Mouse (Mus musculus): ENCODE data around the gene Fer. TPM values are rescaled to one million over a fixed set of nuclear protein-coding genes. Genes with fewer than 3 reads are reported as not detected.
"Not testable (repeated sequence)": the region's sequence is repeated elsewhere in the genome, so short reads cannot be mapped to it uniquely, and the experiment has no call there.

Fer gene
- 10 to 100 TPM; 28.4 to 31.9 TPM for total RNA-seq (2021)
- long read RNA-seq, experiment 1, partial matches to known transcripts = 2 of 33 reads
- long read RNA-seq, experiment 1, other reads (novel, unspliced or antisense) = 30 of 33 reads
- long read RNA-seq, experiment 2, partial matches to known transcripts = 6 of 49 reads
- long read RNA-seq, experiment 2, other reads (novel, unspliced or antisense) = 43 of 49 reads

DNA sequence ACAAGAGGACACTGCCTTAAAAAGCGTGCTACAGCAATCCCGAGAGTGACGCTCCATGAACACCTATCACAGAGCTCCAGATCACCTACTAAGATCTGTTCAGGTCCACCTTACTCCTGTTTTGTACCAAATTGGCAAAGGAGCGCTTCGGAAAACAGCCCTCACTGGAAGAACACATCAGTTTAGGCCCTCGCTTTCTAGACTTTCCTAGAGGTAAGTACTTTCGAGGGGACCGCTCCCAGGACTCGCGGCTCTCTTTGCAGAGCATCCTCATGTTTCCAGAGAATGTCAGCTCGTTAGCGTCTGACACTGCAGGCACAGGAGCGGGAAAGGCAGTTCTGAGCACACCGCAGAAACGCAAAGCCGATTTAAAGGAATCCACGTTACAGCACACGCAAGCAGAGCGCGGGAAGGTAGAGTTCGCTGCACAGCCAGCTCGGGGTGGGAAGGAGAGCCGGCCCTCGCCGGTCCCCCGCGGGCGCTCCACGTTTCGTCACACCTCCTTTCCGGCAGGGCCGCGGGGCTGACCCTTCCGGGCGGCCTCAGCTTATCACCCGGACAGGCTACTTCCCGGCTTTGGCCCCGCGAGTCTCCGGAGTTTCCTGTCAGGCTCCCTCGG lies at the start of gene Fer:
TSS of gene Fer (plus strand) at position 51 of the 619 bp plus-strand sequence.
- DNase-seq (ENCODE audit: low spot score in 2 of 2) = no peak

DNA sequence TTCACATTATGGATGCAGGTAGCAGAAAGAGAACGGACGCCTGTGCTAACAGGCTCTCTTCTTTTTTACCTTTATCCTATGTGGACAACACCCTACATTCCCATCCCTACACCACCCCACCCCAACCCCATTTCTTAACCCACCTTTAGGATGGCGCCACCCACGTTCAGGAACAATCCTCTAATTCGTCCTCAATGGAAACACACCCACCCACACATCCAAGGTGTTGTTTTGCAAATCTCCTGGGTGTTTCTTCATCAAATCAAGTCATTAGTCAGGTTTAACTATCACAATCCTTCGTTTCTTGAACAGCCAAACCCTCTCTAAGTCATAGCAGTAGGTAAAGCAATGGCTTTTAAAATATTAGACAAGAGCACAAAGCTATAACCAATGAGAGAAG lies 49.3 kb upstream of the Fer start:
- DNase-seq (ENCODE audit: low spot score in 2 of 2) = no peak

DNA sequence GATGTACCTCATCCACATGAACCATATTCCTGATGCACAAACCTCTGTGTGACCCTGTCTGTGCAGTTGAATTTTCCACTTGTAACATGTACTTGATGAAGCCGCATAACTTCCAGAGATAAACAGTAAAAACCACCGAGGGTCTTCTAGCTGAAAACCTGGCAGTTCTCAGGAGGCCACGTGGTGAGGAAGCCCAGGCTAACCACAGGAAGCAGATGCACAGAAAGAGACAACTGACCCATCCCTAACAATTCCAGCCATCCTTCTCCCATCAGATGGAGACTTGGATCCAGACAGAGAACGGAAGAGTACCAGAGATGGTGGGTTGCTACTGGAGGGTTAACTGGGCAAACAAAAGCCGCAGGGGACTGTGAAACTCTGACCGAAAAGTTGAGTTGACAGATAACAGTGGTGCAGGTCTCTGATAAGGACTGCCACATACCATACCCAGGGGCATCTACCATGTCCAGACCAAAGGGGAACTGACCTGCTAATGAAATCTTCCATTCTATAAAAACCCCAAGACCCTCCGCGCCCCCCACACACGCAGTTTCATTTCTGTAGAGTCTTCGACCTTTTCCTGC lies 44.3 kb upstream of the Fer start:
- DNase-seq (ENCODE audit: low spot score in 2 of 2) = no peak

DNA sequence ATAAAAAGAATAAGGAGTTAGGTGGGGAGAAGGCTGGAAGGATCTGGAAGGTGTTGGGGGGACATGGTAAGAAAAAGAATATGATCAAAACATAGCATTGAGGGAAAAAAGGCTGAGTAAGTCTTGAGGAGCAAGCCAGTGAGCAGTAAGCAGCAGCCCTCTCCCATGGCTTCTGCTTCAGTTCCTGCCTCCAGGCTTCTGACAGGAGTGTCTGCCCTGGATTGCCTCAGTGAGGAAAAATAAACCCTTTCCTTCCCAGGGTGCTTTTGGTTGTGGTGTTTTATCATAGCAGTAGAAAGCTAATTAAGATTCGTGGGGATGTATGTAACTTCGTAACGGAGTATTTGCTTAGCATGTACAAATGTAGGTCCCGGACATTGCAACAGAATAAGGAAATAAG lies 38.7 kb upstream of the Fer start:
- no peak for DNase-seq (ENCODE audit: low spot score in 2 of 2)

DNA sequence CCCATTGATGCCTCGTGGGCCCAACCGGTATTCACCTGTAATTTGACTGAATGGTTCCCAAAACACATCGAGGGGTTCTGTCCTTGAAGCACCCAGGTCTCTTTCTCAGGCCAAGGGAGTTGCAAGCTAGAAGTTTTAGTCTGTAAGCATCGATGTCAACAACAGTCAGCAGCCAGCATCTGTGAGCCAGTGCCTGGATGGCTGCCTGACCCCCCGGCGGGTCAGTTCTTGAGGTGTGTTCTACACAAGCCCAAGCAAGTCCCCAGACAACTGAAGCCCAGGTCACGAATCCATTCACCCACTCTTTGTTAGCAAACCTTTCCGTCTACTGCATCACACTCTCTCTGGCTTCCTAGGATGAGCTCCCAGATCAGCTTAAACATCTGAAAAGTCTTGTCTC lies 36.7 kb upstream of the Fer start:
- no peak for DNase-seq (ENCODE audit: low spot score in 2 of 2)

DNA sequence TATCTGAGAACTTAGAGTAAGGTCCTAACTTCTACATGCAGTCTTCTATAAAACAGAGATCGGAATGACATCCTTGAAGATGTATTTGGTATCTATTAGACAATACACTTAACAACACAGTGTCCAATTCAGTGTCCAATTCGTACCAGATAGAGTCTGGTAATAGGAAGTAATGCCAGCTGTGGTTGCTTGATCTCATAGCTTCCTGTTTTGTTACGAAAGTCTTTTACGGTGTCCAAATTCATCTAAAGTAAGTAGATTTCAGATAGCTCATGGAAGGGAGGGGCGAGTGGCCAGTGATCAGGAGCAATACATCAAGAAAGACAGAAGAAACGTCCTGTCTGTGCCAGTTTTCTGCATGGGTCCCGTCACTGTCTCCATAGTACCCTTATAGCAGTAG lies 36.1 kb upstream of the Fer start:
- DNase-seq (ENCODE audit: low spot score in 2 of 2) = no peak

DNA sequence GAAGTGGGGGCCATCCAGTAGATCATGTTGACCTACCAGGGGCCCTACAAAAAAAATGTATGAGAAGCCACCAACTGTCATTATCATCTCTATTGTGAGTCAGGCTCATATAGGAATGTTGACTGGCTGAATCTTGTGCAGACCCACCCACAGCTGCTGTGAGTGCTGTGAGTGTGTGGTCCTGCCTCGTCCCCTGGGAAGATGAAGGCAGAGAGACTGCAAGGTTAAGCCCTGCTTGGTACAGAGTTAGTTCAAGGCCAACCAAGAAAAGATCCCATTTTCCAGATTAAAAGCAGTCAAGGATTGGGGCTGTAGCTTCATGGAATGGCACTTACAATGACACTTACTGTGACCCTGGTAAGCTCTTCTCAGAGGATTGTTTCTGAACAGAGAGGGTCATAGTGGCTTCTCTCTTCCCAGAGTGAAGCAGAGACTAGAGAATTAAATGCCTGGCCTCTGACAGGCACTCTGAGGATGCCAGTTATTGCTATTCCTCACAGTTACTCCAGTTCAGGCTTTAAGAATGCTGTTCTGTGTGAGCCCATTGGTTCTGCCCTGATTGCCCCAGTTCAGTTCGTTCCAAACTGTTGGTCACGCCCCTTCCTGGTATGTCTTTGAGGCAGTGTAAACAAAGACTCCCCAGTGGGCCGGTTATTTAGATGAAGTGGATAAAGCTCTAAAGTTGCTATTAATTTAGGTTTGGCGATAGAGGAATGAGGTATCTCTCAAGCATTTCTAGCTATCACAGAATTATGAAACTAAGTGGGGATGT lies 34.1 kb upstream of the Fer start:
- DNase-seq (ENCODE audit: low spot score in 2 of 2) = no peak

DNA sequence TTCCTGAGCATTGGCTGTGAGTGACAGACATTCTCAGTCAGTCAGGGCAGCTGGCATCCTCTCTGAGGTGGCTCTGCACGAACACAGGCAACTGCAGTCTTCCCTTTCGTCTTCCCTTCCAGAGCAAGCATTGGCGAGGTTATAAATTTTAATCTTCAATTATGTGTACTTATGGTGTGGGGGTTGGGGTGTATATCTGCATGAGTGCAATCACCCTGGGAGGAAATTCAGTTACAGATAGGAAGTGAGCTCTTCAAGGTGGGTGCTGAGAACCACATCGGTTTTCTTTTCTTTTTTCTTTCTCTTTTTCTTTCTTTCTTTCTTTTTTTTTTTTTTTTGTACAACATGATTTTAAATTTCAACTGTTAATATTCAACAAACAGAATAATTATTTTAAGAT lies 31.3 kb upstream of the Fer start:
- no peak for DNase-seq (ENCODE audit: low spot score in 2 of 2)

DNA sequence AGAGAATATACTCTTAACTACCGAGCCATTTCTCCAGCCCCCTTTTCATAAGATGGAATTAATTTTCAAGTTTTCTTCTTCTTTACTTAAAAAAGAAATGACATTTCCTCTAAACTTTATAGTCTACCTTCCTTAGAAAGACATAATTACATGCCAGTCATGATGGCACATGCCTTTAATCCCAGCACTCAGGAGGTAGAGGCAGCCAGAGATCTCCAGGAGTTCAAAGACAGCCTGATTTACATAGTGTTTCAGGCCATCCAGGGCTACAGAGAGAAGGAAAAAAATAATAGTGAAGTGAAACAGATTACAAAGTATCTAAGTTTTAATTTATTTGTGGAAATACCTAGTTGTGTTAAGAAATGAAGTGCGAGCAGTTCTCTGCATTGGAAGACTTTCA lies 26.6 kb upstream of the Fer start:
- no peak for DNase-seq (ENCODE audit: low spot score in 2 of 2)

DNA sequence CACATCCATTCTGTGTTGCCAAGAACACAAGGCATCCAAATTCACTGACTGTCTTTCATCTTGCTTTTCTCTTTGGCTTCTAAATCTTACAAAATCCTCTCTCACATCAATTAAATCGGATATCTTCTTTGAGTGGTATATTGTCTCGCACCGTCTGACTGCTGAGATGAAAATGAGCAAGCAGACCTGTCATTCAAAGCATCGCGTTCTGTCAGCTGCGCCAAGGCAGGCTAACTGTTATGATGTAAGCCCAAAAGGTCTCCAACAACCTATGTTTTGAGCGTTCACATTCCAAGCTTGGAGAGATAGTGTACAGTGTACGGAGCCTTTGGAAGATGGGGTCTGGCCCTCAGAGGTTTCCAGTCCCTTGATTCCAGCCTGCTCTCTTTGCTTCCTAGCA lies 26.2 kb upstream of the Fer start:
- no peak for DNase-seq (ENCODE audit: low spot score in 2 of 2)

DNA sequence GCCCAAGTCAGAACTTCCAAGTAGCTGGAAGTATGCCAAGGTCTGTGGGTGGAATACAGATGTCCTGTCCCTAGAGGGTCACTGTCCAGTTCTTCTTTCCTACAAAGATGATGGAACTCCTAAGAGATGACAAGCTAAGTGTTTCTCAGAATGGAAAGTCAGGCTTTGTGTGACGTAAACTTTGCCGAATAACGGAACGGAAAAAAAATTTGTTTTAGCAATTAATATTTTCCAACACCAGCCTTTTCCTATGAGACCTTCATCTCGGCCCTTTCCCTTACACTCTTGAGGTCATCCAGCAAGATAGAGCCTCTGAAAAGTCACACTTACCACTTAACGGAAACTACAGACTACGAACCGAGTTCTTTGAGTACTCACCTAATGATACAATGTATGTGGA lies 24.7 kb upstream of the Fer start:
- no peak for DNase-seq (ENCODE audit: low spot score in 2 of 2)

DNA sequence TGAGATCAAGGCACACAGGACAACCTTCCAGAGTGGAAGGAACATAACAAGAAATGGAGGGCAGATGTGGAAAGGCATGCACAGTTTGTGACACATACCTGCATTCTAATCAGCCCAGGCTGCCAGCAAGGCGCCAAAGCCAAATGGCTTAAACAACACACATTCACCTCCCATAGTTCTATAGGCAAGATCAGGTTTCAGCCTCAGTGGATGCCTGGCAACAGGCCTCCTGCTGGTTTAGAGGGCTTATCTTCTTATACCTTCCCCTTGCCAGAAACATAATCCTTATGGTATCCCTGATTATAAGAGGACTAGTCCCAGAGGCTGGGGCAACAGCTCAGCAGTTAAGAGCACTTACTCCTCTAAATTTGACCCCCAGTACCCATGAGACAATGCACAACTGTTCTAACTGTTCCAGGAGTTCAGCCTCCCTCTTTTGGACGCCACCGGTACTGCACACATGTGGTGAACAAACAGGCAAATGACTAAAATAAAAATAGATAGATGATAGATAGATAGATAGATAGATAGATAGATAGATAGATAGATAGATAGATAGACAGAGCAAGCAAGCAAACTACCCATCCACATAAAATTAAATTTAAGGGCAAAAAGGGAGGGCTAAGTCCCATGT lies 23.1 kb upstream of the Fer start:
- no peak for DNase-seq (ENCODE audit: low spot score in 2 of 2)

DNA sequence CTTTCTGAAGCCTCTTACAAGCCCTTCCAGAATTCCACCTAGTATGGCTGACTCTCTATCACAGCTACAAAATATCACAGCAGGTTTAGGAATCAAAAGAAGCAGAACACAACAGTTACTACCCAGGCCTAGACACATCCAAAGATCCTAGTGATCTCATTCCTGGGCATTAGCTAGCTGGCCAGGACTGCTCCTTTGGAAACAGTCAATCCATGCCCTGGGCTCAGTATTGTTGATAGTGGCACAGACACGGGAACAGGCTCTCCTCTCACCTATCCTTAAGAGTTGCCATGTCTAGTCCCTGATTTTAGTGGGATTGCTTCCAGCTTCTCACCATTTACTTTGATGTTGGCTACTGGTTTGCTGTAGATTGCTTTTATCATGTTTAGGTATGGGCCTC lies 20.6 kb upstream of the Fer start:
- no peak for DNase-seq (ENCODE audit: low spot score in 2 of 2)

DNA sequence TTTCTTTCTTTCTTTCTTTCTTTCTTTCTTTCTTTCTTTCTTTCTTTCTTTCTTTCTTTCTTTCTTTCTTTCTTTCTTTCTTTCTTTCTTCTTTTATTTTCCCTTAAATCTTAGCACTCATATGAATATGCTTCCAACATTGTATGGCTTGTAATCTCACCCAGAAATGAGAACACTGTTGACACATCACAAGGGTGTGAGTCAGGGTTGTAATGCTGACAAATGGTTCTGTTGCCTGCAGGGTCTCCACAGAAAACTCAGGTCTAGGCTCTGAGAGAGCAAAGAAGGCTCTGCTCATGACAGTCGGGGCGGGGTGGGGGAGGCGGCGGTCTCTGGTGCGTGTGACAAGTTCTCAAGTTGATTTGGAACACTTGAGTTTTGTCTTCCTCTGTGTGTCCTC lies 17.9 kb upstream of the Fer start:
- DNase-seq (ENCODE audit: low spot score in 2 of 2) = no peak

DNA sequence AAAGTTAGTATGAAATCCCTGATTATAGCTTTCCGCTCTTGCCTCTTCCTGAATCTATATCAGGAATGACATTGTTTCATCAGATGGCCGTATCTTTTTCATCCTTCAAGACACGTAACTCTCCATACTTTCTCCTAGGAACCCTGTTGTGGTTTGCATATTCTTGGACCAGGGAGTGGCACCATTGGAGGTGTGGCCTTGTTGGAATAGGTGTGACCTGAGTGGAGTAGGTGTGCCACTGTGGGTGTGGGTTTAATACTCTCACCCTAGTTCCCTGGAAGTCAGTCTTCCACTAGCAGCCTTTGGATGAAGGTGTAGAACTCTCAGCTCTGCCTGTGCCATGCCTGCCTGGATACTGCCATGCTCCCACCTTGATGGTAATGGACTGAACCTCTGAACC lies 17.1 kb upstream of the Fer start:
- DNase-seq (ENCODE audit: low spot score in 2 of 2) = not testable (repeated sequence)

DNA sequence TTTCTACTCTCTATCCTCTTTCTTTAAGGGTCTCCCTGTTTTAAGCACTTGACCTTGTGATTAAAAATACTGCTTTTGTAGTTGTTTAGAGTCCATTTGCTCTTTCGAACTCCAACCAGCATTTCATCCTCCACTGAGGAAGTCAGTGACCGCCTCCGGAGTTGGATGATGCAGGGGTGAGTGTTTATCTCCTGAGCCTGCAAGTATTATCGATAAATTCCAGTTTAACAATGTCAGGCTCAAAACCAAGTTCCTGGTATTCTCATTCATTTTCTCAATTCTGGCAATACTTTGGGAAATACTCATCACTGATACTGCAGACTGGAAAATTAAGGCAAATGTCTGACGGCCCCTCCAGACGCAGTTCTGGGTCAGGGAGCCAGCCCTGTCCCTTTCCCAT lies 13.7 kb upstream of the Fer start:
- DNase-seq (ENCODE audit: low spot score in 2 of 2) = no peak

DNA sequence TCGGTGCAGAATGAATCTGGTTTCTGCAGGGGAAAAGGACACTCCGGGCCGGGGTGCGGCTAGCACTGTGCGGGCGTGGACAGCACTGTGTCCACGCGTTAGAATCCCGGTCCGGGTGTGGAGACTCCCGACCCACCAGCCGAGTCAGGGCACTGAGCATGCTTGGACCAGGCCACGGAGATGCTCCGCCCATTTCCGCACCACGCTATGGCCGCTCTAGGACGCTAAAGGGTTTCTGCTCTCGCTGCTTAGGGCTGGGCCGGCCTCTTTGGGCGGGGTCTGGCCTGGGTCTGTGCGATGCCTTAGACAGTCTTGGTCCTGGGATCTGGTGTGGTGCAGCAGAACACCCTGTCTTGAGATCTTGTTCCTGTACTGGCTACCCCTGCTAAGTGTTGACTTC lies 13.3 kb upstream of the Fer start:
- peak; percentile 66 to 88 for DNase-seq (ENCODE audit: low spot score in 2 of 2)

DNA sequence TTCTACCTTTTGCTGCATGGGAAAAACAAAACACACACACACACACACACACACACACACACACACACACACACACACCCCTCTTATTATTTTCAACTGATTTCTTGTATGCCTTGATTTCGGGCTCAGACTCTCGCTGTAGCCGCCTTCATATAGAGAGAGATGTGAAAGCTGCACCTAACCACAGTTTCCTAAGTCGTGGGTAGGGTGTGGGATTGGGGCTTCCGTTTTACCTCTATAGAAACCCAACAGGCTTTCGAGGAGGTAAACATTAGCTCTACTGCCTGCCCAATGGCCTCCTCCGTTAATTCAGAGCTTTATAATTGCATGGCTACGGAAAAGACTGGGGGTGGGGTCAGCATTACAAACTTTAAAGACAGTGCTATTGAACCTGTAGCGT lies 12.8 kb upstream of the Fer start:
- no peak for DNase-seq (ENCODE audit: low spot score in 2 of 2)

DNA sequence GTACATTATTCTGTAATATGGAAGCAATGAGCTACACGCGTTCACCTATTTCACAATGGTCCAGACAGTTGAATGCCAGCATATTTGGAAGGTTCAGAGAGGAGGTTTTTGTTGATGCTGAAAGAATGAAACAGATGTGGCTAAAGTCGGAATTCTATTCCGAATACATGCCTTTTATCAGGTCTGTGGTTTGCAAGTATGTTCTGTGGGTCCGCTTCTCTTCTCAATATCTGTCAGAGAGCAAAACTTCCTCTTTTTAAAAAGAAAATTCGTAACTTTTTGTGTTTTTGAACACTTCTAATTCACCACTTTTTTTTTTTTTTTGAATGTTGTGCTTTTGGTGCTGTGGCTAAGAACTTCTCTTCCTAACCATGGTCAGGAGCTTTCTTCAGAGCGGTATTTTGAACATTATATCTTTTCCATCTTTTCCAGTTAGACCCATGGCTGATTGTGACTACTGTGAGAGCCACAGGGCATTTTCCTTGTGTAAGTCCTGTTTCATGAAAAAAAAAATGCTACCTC lies 5.8 kb upstream of the Fer start:
- no peak for DNase-seq (ENCODE audit: low spot score in 2 of 2)

DNA sequence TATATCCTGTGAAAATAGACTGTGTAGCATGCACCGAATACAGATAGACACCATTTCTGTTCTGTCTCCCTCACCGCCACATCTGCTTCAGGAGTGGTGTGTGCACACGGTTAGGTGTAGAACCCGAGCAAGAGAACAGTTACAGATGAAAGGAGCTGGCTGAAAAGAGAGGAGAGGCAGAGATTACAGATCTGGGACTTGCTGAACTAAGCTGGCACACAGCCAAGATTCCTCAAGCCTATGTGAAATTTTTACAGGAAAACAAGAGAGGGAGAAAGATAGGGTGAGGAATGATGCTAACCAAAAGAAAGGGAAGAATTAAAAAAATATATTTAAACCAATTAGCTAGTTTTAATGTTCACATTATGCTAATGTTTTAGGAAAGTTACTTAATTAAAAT lies 1.9 kb upstream of the Fer start:
- DNase-seq (ENCODE audit: low spot score in 2 of 2) = peak in 1 of 2 experiments; percentile 34

DNA sequence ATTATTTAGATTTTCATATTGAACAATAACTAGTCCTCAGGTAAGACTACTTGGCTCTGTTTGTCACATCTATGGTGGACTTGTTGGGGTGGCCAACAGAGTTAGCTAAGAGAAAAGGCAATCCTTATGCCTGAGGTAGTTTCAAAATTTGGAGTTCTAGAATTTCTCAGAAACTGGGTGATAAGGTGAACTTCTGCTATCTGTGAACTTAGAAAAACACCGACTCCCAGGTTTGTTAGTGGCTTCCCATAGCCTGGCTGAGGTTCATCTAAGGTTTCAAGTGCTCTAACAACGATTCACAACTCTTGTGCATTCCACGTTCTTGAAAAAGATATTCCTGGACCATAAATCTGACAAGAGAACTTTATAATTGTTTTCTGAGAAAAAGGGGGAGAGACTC lies 463 bp upstream of the Fer start:
- no peak for DNase-seq (ENCODE audit: low spot score in 2 of 2)

Measured in gastrocnemius, postnatal 4 days (tissue).